Mouse (Mus musculus) left cerebral cortex, adult 11 months (tissue): ENCODE results near the gene Enpp7.
A peak's percentile ranks its signal among the peaks of the same experiment; 100 is the strongest.

Source experiments
- DNase-seq: peaks from one replicate; pipeline ENCODE4 v3.0.0; 2022; ENCODE audit warnings: low spot score

Gene Enpp7

DNA sequence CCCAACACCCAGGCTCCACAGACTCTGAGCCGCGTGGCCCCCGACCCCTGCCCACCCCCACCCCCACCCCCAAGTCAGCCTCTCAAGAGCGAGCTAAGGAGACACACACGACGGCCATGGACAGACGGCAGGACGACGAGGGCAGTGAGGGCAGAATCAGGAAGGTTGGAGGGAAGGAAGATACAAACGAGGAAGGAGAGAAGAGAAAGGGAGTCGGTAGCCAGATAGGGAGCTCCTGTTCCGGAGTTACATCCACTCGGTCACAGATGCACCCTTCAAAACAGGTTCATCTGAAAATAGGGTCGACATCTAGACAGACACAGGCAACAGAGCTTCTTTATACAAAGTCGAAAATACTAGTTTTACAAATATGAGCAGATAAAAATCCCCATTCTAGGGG lies 48.5 kb downstream of the Enpp7 start:
- no peak for DNase-seq

DNA sequence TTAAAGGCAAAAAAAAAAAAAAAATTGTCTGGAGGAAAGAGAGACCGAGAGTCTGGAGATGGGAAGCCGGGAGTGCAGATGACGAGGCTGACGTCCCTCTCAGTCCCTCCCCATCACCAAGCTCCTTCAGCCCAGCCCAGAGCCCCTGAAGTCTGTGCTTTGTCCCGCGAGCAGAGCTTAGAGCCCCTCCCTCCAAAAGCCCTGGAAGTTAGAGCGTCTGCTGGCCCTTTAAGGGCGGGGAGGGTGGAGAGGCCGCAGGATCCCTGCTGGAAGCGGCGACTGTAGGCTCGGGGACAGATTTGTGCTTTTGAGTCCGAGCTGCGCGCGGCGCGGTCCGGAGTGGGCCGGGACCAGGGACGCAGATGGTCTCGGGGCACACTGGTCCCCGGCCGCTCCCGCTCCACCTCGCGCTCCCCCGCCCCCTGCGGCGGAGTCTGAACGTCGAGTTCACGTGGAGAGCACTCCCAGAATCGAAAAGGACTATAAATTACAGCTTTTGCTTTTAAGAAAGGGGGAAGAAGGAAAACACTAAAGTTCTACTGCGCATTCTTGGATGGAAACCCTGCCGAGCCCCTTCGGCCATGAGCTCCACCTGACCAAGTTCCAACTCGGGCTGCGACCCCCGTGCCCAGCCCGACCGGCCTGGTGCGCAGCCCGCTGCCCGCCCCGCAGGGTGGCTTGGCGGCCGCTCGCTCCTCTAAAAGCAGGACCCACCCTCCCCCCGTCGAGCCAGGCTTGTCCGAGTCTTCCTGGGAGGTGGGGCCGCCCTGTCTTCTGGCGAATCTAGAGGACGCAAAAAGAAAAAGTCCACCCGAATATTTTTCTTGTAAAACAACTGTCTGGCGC lies 49.2 kb downstream of the Enpp7 start:
- DNase-seq = no peak

GRCm38 (mm10) chr11:119037780-119038401 lies 49.9 kb downstream of the Enpp7 start:
- DNase-seq = no peak

DNA sequence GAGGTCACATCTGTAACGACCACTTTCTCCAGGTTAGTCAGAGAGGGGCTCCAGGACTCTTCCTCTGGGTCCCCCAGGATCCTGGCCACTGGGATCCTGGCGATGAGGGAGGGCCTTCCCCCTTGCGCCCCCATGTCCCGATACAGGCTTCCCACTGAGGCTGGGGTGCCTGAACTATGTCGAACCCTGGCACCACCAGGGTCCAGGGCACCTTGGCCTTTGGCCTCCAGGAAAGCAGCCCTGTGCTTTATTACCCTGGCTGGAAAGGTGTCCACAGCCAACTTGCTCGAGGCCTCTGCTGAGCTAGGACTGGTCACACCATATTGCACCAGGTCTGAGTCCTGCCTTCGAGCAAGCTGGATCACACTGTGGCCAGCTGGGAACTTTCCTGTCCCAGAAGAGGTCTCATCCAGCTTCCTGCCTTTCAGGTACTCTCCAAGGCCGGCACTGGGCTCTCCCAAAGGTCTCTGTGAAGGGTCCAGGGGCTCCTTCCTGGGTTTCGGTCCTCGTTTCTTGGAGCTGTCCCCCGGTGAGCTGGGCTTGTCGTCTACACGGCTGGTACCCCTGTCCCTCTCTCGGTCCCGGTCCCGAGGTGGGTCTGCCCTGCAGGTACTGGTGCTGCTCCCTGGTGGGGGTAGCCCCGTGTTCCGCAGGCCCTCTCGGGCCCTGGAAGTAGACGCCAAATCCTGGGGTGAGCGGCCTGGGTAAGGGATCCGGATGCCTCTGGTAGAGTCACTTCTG lies 50.9 kb downstream of the Enpp7 start:
- DNase-seq = no peak

- DNase-seq = no peak
These were observed 51.9 kb downstream of the Enpp7 start for GRCm38 (mm10) chr11:119039732-119040512.

DNA sequence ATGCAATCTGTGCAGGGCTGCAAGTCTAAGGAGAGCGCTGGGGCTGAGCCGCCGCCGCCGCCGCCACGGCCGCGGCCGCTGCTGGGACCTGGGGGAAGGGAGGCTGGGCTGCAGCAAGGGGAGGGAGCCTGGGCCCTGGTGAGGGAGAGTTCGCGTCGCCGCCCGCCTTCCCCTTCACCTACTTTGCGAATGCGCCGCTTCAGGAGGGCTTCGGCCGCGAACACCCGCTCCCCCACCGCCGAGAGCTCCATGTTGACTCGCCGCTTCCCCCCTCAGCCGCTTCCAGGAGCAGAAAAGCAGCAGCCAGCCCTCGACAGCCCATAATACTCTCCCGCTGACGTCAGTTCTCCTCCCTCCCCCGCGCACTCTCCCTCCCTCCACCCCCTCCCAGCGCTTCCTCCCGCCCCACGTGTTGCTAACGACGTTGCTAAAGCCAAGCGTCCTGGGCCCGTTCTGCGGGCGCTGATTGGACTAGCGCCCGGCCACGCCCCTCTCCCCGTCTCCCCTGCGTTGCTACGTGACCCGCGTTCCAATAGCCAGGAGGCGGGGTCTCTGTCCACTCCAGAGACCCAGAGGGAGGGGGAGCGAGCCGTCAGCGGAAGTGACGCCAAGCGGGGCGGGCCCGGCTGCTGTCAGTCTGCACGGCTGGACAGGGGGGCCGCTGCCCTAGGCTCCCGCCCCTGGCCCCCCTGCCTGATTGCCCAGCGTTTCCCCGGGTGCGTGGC lies 52.8 kb downstream of the Enpp7 start, which contains the start of gene Cbx8:
TSS of gene Cbx8 (minus strand) at position 370 of the 725 bp plus-strand sequence.
- DNase-seq = peak; percentile 99

GRCm38 (mm10) chr11:119041325-119041716 lies 53.3 kb downstream of the Enpp7 start:
- no peak for DNase-seq

GRCm38 (mm10) chr11:119041750-119042465 lies 53.9 kb downstream of the Enpp7 start:
- DNase-seq = no peak
